Mouse (Mus musculus): Measurements from ENCODE around the gene Ticrr. TPM values are rescaled to one million over a fixed set of nuclear protein-coding genes. Genes with fewer than 3 reads are reported as not detected.
A peak's percentile ranks its signal among the peaks of the same experiment; 100 is the strongest.

The Ticrr gene
- polyA plus RNA-seq, 1 experiment from 2014 or later: 17.0 TPM

- H3K4me1 ChIP-seq (ENCODE audit: control insufficient read depth, insufficient read depth, low read length): peaks cover 7% of the 10 kb centered on the region; the same call in 1 of the 2 replicates
- peak overlapping the region; percentile 88 for H3K4me2 ChIP-seq (replicated peaks; ENCODE audit: low read depth, low read length)
- no peak overlapping the region for H3K9ac ChIP-seq (ENCODE audit: low read depth, low read length)
- peaks cover 17% of the 10 kb centered on the region; the same call in 1 of the 2 replicates for H3K36me3 ChIP-seq (ENCODE audit: control insufficient read depth, insufficient read depth, low read length)
- H3K9me3 ChIP-seq (ENCODE audit: control insufficient read depth, low read length): no peaks in the 10 kb centered on the region
- no peak for ATAC-seq (ENCODE audit: low FRiP score, low TSS enrichment)
- H3K4me3 ChIP-seq (ENCODE audit: low read length): no peak overlapping the region
- H3K27ac ChIP-seq (ENCODE audit: low read depth, low read length): no peak overlapping the region
- 43% methylated on average over 17 of the region's 17 CpGs for WGBS
- peaks cover 4% of the 10 kb centered on the region; the same call in 1 of the 2 replicates for H3K27me3 ChIP-seq (ENCODE audit: control insufficient read depth, insufficient read depth, low read length)
Measured at GRCm38 (mm10) chr7:79710831-79711230, 50.8 kb downstream of the Ticrr start.

GRCm38 (mm10) chr7:79715187-79715981, 55.4 kb downstream of the Ticrr start, which contains the start of gene Kif7:
Gene Kif7, minus strand, starts transcription at chr7:79715720.
- H3K4me3 ChIP-seq (ENCODE audit: low read length): peak within 1 kb of the TSS; percentile 74
- H3K4me1 ChIP-seq (ENCODE audit: control insufficient read depth, insufficient read depth, low read length): peaks cover 8% of the 10 kb centered on the region; the same call in 1 of the 2 replicates
- H3K4me2 ChIP-seq (replicated peaks; ENCODE audit: low read depth, low read length): peak within 1 kb of the TSS; percentile 85
- no peak within 1 kb of the TSS for H3K27ac ChIP-seq (ENCODE audit: low read depth, low read length)
- WGBS: under 1% methylated on average over 50 of the region's 55 CpGs
- no peaks in the 10 kb centered on the region for H3K36me3 ChIP-seq (ENCODE audit: control insufficient read depth, insufficient read depth, low read length)
- peak; percentile 94 for ATAC-seq (ENCODE audit: low FRiP score, low TSS enrichment)
- no peaks in the 10 kb centered on the region for H3K9me3 ChIP-seq (ENCODE audit: control insufficient read depth, low read length)
- H3K27me3 ChIP-seq (ENCODE audit: control insufficient read depth, insufficient read depth, low read length): no peaks in the 10 kb centered on the region
- peak within 1 kb of the TSS; percentile 75 for H3K9ac ChIP-seq (ENCODE audit: low read depth, low read length)

GRCm38 (mm10) chr7:79721386-79721977, 61.5 kb downstream of the Ticrr start:
- ATAC-seq (ENCODE audit: low FRiP score, low TSS enrichment): peak; percentile 63
- no peak overlapping the region for H3K27ac ChIP-seq (ENCODE audit: low read depth, low read length)
- H3K4me1 ChIP-seq (ENCODE audit: control insufficient read depth, insufficient read depth, low read length): no peaks in the 10 kb centered on the region
- under 1% methylated on average over 48 of the region's 48 CpGs for WGBS
- peak overlapping the region; percentile 60 for H3K4me3 ChIP-seq (ENCODE audit: low read length)
- H3K4me2 ChIP-seq (replicated peaks; ENCODE audit: low read depth, low read length): peak overlapping the region; percentile 92
- H3K9ac ChIP-seq (ENCODE audit: low read depth, low read length): peak overlapping the region; percentile 69
- H3K27me3 ChIP-seq (ENCODE audit: control insufficient read depth, insufficient read depth, low read length): peaks cover 16% of the 10 kb centered on the region
- H3K9me3 ChIP-seq (ENCODE audit: control insufficient read depth, low read length): no peaks in the 10 kb centered on the region
- H3K36me3 ChIP-seq (ENCODE audit: control insufficient read depth, insufficient read depth, low read length): no peaks in the 10 kb centered on the region

- 9% methylated on average over 2 of the region's 2 CpGs for WGBS
- no peaks in the 10 kb centered on the region for H3K4me1 ChIP-seq (ENCODE audit: control insufficient read depth, insufficient read depth, low read length)
- peaks cover 10% of the 10 kb centered on the region for H3K27me3 ChIP-seq (ENCODE audit: control insufficient read depth, insufficient read depth, low read length)
- no peak overlapping the region for H3K4me3 ChIP-seq (ENCODE audit: low read length)
- 0 out of 2 replicates have a peak, but pooled peaks have one; percentile 47 for ATAC-seq (ENCODE audit: low FRiP score, low TSS enrichment)
- no peaks in the 10 kb centered on the region for H3K9me3 ChIP-seq (ENCODE audit: control insufficient read depth, low read length)
- H3K4me2 ChIP-seq (replicated peaks; ENCODE audit: low read depth, low read length): no peak overlapping the region
- H3K36me3 ChIP-seq (ENCODE audit: control insufficient read depth, insufficient read depth, low read length): no peaks in the 10 kb centered on the region
- no peak overlapping the region for H3K27ac ChIP-seq (ENCODE audit: low read depth, low read length)
- no peak overlapping the region for H3K9ac ChIP-seq (ENCODE audit: low read depth, low read length)
Measured at GRCm38 (mm10) chr7:79727091-79727490, 67.1 kb downstream of the Ticrr start.

GRCm38 (mm10) chr7:79728219-79728618, 68.2 kb downstream of the Ticrr start:
- ATAC-seq (ENCODE audit: low FRiP score, low TSS enrichment): peak; percentile 58; the same call in 1 of the 2 replicates
- Histone ChIP-seq H3K36me3 (ENCODE audit: control insufficient read depth, insufficient read depth, low read length) (no peaks in the 10 kb centered on the region), H3K27me3 (ENCODE audit: control insufficient read depth, insufficient read depth, low read length) (peaks cover 3% of the 10 kb centered on the region)

GRCm38 (mm10) chr7:79729169-79729568, 69.2 kb downstream of the Ticrr start:
- no peaks in the 10 kb centered on the region for H3K36me3 ChIP-seq (ENCODE audit: control insufficient read depth, insufficient read depth, low read length)
- H3K4me2 ChIP-seq (replicated peaks; ENCODE audit: low read depth, low read length): no peak overlapping the region
- WGBS: 6% methylated on average over 8 of the region's 8 CpGs
- 0 out of 2 replicates have a peak, but pooled peaks have one; percentile 28 for ATAC-seq (ENCODE audit: low FRiP score, low TSS enrichment)
- H3K27me3 ChIP-seq (ENCODE audit: control insufficient read depth, insufficient read depth, low read length): no peaks in the 10 kb centered on the region
- H3K27ac ChIP-seq (ENCODE audit: low read depth, low read length): no peak overlapping the region
- H3K9ac ChIP-seq (ENCODE audit: low read depth, low read length): no peak overlapping the region
- H3K4me3 ChIP-seq (ENCODE audit: low read length): no peak overlapping the region
- H3K4me1 ChIP-seq (ENCODE audit: control insufficient read depth, insufficient read depth, low read length): no peaks in the 10 kb centered on the region
- no peaks in the 10 kb centered on the region for H3K9me3 ChIP-seq (ENCODE audit: control insufficient read depth, low read length)

More at GRCm38 (mm10) chr7:79728219-79728618, 68.2 kb downstream of the Ticrr start:
- Histone ChIP-seq H3K4me2 (replicated peaks; ENCODE audit: low read depth, low read length) (no peak overlapping the region), H3K27ac (ENCODE audit: low read depth, low read length) (no peak overlapping the region), H3K4me1 (ENCODE audit: control insufficient read depth, insufficient read depth, low read length) (no peaks in the 10 kb centered on the region), H3K9me3 (ENCODE audit: control insufficient read depth, low read length) (no peaks in the 10 kb centered on the region), H3K9ac (ENCODE audit: low read depth, low read length) (no peak overlapping the region), H3K4me3 (ENCODE audit: low read length) (no peak overlapping the region)
- WGBS: 32% methylated on average over 6 of the region's 6 CpGs

GRCm38 (mm10) chr7:79729743-79730370, 69.9 kb downstream of the Ticrr start:
- no peak overlapping the region for H3K4me3 ChIP-seq (ENCODE audit: low read length)
- H3K36me3 ChIP-seq (ENCODE audit: control insufficient read depth, insufficient read depth, low read length): no peaks in the 10 kb centered on the region
- H3K27me3 ChIP-seq (ENCODE audit: control insufficient read depth, insufficient read depth, low read length): no peaks in the 10 kb centered on the region
- WGBS: 69% methylated on average over 11 of the region's 11 CpGs
- H3K9ac ChIP-seq (ENCODE audit: low read depth, low read length): no peak overlapping the region
- H3K9me3 ChIP-seq (ENCODE audit: control insufficient read depth, low read length): no peaks in the 10 kb centered on the region
- no peak for ATAC-seq (ENCODE audit: low FRiP score, low TSS enrichment)
- no peak overlapping the region for H3K27ac ChIP-seq (ENCODE audit: low read depth, low read length)
- H3K4me2 ChIP-seq (replicated peaks; ENCODE audit: low read depth, low read length): no peak overlapping the region
- H3K4me1 ChIP-seq (ENCODE audit: control insufficient read depth, insufficient read depth, low read length): no peaks in the 10 kb centered on the region

GRCm38 (mm10) chr7:79731438-79731837, 71.4 kb downstream of the Ticrr start:
- 86% methylated on average over 13 of the region's 13 CpGs for WGBS
- no peak for ATAC-seq (ENCODE audit: low FRiP score, low TSS enrichment)
- no peaks in the 10 kb centered on the region for H3K36me3 ChIP-seq (ENCODE audit: control insufficient read depth, insufficient read depth, low read length)

More at GRCm38 (mm10) chr7:79731438-79731837, 71.4 kb downstream of the Ticrr start:
- Histone ChIP-seq H3K4me1 (ENCODE audit: control insufficient read depth, insufficient read depth, low read length) (no peaks in the 10 kb centered on the region), H3K4me3 (ENCODE audit: low read length) (no peak overlapping the region), H3K9ac (ENCODE audit: low read depth, low read length) (no peak overlapping the region), H3K27ac (ENCODE audit: low read depth, low read length) (no peak overlapping the region), H3K4me2 (replicated peaks; ENCODE audit: low read depth, low read length) (no peak overlapping the region), H3K9me3 (ENCODE audit: control insufficient read depth, low read length) (no peaks in the 10 kb centered on the region), H3K27me3 (ENCODE audit: control insufficient read depth, insufficient read depth, low read length) (no peaks in the 10 kb centered on the region)

All from kidney, embryonic 14.5 days (tissue).